Mouse (Mus musculus) hindbrain, embryonic 10.5 days (tissue): ENCODE data around the gene Tnfrsf22. TPM values are rescaled to one million over a fixed set of nuclear protein-coding genes. Genes with fewer than 3 reads are reported as not detected.
A peak's percentile ranks its signal among the peaks of the same experiment; 100 is the strongest.

Experiments used
- DNase-seq: peaks from one replicate; pipeline ENCODE4 v3.0.0-alpha.2; 2017; ENCODE audit warnings: low spot score
- H3K27ac ChIP-seq: fragments of 300-500 bp; sonication (generic); 2 replicates; pipeline ENCODE4 v1.5.1; 2016; ENCODE audit warnings: mild to moderate bottlenecking, moderate library complexity
- H3K27me3 ChIP-seq: fragments of 300-500 bp; sonication (generic); 2 replicates; pipeline ENCODE4 v1.6.1; 2016; ENCODE audit warnings: mild to moderate bottlenecking; ENCODE audit not compliant: poor library complexity, insufficient read depth, severe bottlenecking
- H3K36me3 ChIP-seq: fragments of 300-500 bp; sonication (generic); 2 replicates; pipeline ENCODE4 v1.6.1; 2016; ENCODE audit warnings: mild to moderate bottlenecking, moderate library complexity
- H3K4me1 ChIP-seq: fragments of 300-500 bp; sonication (generic); replicated peaks from 2 replicates; pipeline ENCODE4 v1.6.1; 2016; ENCODE audit warnings: mild to moderate bottlenecking
- H3K4me3 ChIP-seq: fragments of 300-500 bp; sonication (generic); 2 replicates; pipeline ENCODE4 v1.5.1; 2016; ENCODE audit warnings: mild to moderate bottlenecking, moderate library complexity
- H3K9me3 ChIP-seq: fragments of 300-500 bp; sonication (generic); 2 replicates; pipeline ENCODE4 v1.6.1; 2016; ENCODE audit warnings: mild to moderate bottlenecking, moderate library complexity
- WGBS: fragments of 180-500 bp; shearing (Covaris S2); methylation state at CpG from one replicate; pipeline ENCODE4 v1.1.7; 2016; 5-methylcytosine and 5-hydroxymethylcytosine counted together
- polyA plus RNA-seq: library from polyadenylated mRNA; unstranded; fragments of >200 nt; fragmentation: Nextera tagmentation; extraction: Ambion mirVana; gene quantifications from 2 replicates; pipeline ENCODE4 v1.2.1, GENCODE M21; 2016

Gene Tnfrsf22
- polyA plus RNA-seq, 1 experiment from 2014 or later, result 8.3 TPM

DNA sequence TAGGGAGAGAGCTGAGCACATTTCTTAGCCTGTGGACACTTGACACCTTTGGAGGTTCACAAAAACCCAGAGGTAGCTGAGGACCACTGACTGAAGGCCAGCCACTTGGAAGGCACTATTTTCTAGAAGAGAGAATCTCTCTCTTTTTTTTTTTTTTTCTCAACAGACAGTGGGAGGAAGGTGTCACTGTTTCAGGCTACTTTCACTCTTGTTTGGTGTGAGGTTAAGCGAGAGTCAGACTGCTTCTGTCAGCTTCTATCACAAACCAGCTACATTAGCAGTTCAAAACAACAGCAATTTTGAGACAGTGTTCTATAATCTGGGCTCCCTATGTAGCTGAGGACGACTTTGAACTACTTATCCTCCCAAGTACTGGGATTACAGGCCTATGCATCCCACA lies 23.3 kb downstream of the Tnfrsf22 start:
- no peaks in the 10 kb centered on the region for H3K9me3 ChIP-seq
- DNase-seq, result no peak
- WGBS, result 61% methylated on average over 2 of the region's 2 CpGs

GRCm38 (mm10) chr7:143625151-143625550 lies 24.3 kb downstream of the Tnfrsf22 start:
- Histone ChIP-seq H3K9me3 (no peaks in the 10 kb centered on the region), H3K4me1 (no peaks in the 10 kb centered on the region), H3K27ac (no peak overlapping the region), H3K36me3 (no peaks in the 10 kb centered on the region), H3K4me3 (no peak overlapping the region), H3K27me3 (no peaks in the 10 kb centered on the region)
- WGBS, result 75% methylated on average over 5 of the region's 5 CpGs
- no peak for DNase-seq

More for the DNA sequence above, 23.3 kb downstream of the Tnfrsf22 start:
- Histone ChIP-seq H3K27me3 (no peaks in the 10 kb centered on the region), H3K36me3 (no peaks in the 10 kb centered on the region), H3K4me3 (no peak overlapping the region), H3K27ac (no peak overlapping the region), H3K4me1 (no peaks in the 10 kb centered on the region)

DNA sequence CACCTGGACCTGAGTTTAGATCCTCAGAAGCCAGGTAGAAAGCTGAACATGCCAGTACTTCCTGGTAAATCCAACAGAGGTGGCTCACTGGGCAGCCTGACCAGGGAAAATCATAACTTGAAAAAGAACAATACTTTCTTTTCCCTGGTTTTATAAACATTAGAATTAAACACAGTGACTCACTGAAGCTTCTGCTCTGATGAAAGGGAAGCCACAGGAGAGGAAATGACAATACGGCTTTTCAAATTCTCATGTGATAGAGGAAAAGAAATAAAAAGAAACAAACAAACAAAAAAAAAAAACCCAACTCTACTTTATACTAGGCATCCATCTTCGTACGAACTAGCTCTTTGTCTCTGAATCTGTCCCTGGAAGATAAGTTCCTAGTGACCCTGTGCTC lies 24.9 kb downstream of the Tnfrsf22 start:
- DNase-seq, result no peak
- Histone ChIP-seq H3K36me3 (no peaks in the 10 kb centered on the region), H3K9me3 (no peaks in the 10 kb centered on the region), H3K4me3 (no peak overlapping the region), H3K27ac (no peak overlapping the region), H3K27me3 (no peaks in the 10 kb centered on the region), H3K4me1 (no peaks in the 10 kb centered on the region)
- 85% methylated on average over 3 of the region's 3 CpGs for WGBS

DNA sequence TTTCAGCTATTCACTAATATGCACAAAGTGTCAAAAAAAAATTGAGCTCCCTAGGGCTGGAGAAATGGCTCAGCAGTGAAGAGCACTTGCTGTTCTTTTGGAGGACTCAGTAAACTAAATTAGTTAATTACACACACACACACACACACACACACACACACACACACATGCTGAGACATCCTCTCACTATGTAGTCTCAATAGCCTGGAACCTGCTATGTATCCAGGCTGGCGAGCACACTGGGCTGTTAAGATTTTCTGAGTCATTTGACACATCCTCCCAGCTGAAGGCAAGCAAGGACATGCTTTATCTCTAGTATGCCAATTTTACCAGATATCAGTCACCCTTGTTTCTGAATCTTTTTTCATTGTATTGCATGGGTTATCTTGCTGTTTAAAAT lies 28.5 kb downstream of the Tnfrsf22 start:
- Histone ChIP-seq H3K27ac (no peak overlapping the region), H3K9me3 (no peaks in the 10 kb centered on the region), H3K27me3 (no peaks in the 10 kb centered on the region), H3K36me3 (no peaks in the 10 kb centered on the region), H3K4me1 (no peaks in the 10 kb centered on the region), H3K4me3 (no peak overlapping the region)
- 81% methylated on average over 1 of the region's 1 CpGs for WGBS
- no peak for DNase-seq

DNA sequence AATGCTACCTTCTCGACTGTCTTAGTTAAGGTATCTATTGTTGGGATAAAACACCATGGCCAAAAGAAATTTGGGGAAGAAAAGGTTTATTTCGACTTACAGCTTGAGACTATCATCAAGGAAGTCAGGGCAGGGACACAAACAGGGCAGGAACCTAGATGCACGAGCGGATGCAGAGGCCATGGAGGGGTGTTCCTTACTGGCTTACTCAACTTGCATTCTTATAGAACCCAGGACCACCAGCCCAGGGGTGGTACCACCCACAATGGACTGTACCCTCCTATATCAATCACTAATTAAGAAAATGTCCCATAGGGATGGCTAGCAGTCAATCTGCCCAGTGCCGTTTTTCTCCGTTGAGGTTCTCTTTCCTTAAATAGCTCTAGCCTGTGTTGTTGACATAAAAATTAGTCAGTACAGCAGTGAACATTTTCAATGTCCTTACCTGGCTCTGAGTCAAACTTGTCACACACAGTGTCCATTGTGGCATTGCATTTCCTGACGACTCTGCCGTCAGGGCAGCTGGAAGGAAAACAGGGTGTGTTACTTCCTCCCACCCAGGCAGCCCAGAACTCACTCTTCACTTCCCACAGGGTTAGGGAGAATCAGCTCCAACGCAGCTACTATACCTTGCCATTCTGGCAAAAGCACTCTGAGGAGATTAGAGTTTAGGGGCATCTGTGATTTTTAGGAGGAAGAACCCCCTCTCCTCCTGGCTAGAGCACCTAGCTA lies 34.9 kb downstream of the Tnfrsf22 start:
- 76% methylated on average over 9 of the region's 9 CpGs for WGBS
- DNase-seq, result no peak
- Histone ChIP-seq H3K36me3 (no peaks in the 10 kb centered on the region), H3K9me3 (no peaks in the 10 kb centered on the region), H3K4me3 (no peak overlapping the region), H3K27ac (no peak overlapping the region), H3K27me3 (no peaks in the 10 kb centered on the region), H3K4me1 (no peaks in the 10 kb centered on the region)

GRCm38 (mm10) chr7:143612215-143612614 lies 37.2 kb downstream of the Tnfrsf22 start:
- Histone ChIP-seq H3K4me3 (no peak overlapping the region), H3K9me3 (no peaks in the 10 kb centered on the region), H3K27ac (no peak overlapping the region), H3K36me3 (no peaks in the 10 kb centered on the region), H3K27me3 (no peaks in the 10 kb centered on the region), H3K4me1 (no peaks in the 10 kb centered on the region)
- WGBS, result 57% methylated on average over 3 of the region's 3 CpGs
- DNase-seq, result no peak

DNA sequence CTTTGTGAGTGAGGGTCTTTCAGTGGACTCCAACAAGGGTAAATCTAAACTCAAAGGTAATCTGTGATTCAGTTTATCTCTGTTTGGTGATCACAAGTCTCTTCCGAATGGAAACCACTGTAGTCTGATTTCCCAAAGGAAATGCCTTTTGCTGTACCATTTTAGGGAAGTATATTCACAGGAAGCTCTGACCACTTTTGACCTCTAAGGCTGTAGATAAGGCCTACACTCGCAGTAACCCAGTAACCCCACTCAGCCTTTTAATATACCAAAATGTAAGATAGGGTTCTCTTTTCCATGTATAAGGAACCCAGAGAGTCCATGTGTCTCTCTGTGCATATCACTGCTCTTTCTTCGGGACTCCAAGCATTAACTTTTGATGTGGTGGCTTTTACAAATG lies 44.1 kb downstream of the Tnfrsf22 start:
- no peak for DNase-seq
- H3K4me3 ChIP-seq, result no peak overlapping the region
- 0 out of 2 replicates have a peak, but pooled peaks cover 4% of the 10 kb centered on the region for H3K4me1 ChIP-seq
- no peak overlapping the region for H3K27ac ChIP-seq
- WGBS, result 92% methylated on average over 3 of the region's 3 CpGs
- no peaks in the 10 kb centered on the region for H3K9me3 ChIP-seq
- no peaks in the 10 kb centered on the region for H3K27me3 ChIP-seq
- H3K36me3 ChIP-seq, result no peaks in the 10 kb centered on the region

DNA sequence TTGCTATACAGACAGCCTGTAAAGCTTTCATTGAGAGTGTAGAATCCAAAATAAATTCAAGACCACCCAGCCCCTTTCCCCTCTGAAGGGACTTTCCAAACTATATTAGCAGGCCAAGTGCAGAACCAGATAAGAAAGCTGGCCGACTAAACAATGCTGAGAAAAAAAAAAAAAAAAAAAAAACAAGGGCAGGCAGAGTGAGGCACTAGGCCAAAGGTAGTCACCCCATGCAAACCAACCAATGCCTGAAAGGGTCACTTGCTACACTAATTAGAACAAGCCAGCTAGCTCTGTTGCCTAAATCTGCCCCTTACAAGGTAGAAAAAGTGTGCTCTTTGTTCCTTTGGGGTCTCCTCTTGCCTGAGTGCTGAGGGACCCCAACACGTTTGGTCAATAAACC lies 44.6 kb downstream of the Tnfrsf22 start:
- 72% methylated on average over 2 of the region's 2 CpGs for WGBS
- 0 out of 2 replicates have a peak, but pooled peaks cover 6% of the 10 kb centered on the region for H3K4me1 ChIP-seq

GRCm38 (mm10) chr7:143601705-143602104 lies 47.8 kb downstream of the Tnfrsf22 start:
- WGBS, result 81% methylated on average over 2 of the region's 2 CpGs

More for the DNA sequence above, 44.6 kb downstream of the Tnfrsf22 start:
- no peak for DNase-seq
- Histone ChIP-seq H3K4me3 (no peak overlapping the region), H3K9me3 (no peaks in the 10 kb centered on the region), H3K36me3 (no peaks in the 10 kb centered on the region), H3K27me3 (no peaks in the 10 kb centered on the region), H3K27ac (no peak overlapping the region)

GRCm38 (mm10) chr7:143600231-143600740 lies 49.2 kb downstream of the Tnfrsf22 start:
- Histone ChIP-seq H3K36me3 (peaks cover 19% of the 10 kb centered on the region), H3K9me3 (no peaks in the 10 kb centered on the region), H3K27me3 (no peaks in the 10 kb centered on the region), H3K27ac (peak overlapping the region; percentile 91), H3K4me3 (peak overlapping the region; percentile 82), H3K4me1 (peaks cover 20% of the 10 kb centered on the region)
- no peak for DNase-seq
- 9% methylated on average over 15 of the region's 15 CpGs for WGBS

More at GRCm38 (mm10) chr7:143601705-143602104, 47.8 kb downstream of the Tnfrsf22 start:
- peaks cover 5% of the 10 kb centered on the region for H3K36me3 ChIP-seq
- no peak overlapping the region for H3K4me3 ChIP-seq
- no peaks in the 10 kb centered on the region for H3K27me3 ChIP-seq
- no peak overlapping the region for H3K27ac ChIP-seq
- DNase-seq, result no peak
- no peaks in the 10 kb centered on the region for H3K9me3 ChIP-seq
- peaks cover 20% of the 10 kb centered on the region for H3K4me1 ChIP-seq

- WGBS, result 3% methylated on average over 35 of the region's 35 CpGs
- Histone ChIP-seq H3K27ac (peak within 1 kb of the TSS; percentile 91), H3K4me1 (peaks cover 20% of the 10 kb centered on the region), H3K27me3 (no peaks in the 10 kb centered on the region), H3K9me3 (no peaks in the 10 kb centered on the region), H3K36me3 (peaks cover 26% of the 10 kb centered on the region), H3K4me3 (peak within 1 kb of the TSS; percentile 82)
- DNase-seq, result peak; percentile 97
Observed at GRCm38 (mm10) chr7:143599428-143600230, 49.8 kb downstream of the Tnfrsf22 start, which contains the start of gene Cars. TSS of gene Cars (minus strand) at chr7:143600090.

GRCm38 (mm10) chr7:143594865-143595264 lies 54.6 kb downstream of the Tnfrsf22 start:
- 94% methylated on average over 5 of the region's 5 CpGs for WGBS
- DNase-seq, result no peak
- peaks cover 14% of the 10 kb centered on the region for H3K4me1 ChIP-seq
- H3K27me3 ChIP-seq, result no peaks in the 10 kb centered on the region
- no peak overlapping the region for H3K27ac ChIP-seq
- no peaks in the 10 kb centered on the region for H3K9me3 ChIP-seq
- peaks cover 66% of the 10 kb centered on the region for H3K36me3 ChIP-seq
- no peak overlapping the region for H3K4me3 ChIP-seq

DNA sequence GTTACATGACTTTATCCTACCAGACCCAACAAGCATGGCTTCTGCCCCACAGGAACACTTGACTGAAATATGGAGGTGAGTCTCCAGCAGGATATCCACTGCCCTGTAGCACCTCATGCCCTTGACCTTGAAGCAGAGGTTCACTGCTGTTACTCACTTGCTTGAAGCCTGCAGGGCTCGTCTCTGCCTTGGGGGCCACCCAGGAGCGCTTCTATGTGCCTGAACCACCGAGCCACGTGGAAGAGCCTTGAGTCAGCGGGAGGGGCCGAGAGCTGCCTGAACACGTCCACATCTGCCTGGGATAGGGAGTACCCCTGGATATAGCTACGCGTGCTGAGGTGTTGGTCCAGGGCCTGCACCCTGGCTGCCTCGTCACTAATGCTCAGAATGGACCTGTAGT lies 57.2 kb downstream of the Tnfrsf22 start:
- 87% methylated on average over 10 of the region's 10 CpGs for WGBS
- Histone ChIP-seq H3K36me3 (peaks cover 90% of the 10 kb centered on the region), H3K4me3 (no peak overlapping the region), H3K27me3 (no peaks in the 10 kb centered on the region), H3K9me3 (no peaks in the 10 kb centered on the region), H3K27ac (no peak overlapping the region), H3K4me1 (no peaks in the 10 kb centered on the region)
- no peak for DNase-seq
